Mouse (Mus musculus): ENCODE measurements around the gene Psmd12. TPM values are rescaled to one million over a fixed set of nuclear protein-coding genes. Genes with fewer than 3 reads are reported as not detected.
A peak's percentile ranks its signal among the peaks of the same experiment; 100 is the strongest.

Gene Psmd12
- polyA plus RNA-seq, 1 experiment from 2014 or later, result 154 TPM

DNA sequence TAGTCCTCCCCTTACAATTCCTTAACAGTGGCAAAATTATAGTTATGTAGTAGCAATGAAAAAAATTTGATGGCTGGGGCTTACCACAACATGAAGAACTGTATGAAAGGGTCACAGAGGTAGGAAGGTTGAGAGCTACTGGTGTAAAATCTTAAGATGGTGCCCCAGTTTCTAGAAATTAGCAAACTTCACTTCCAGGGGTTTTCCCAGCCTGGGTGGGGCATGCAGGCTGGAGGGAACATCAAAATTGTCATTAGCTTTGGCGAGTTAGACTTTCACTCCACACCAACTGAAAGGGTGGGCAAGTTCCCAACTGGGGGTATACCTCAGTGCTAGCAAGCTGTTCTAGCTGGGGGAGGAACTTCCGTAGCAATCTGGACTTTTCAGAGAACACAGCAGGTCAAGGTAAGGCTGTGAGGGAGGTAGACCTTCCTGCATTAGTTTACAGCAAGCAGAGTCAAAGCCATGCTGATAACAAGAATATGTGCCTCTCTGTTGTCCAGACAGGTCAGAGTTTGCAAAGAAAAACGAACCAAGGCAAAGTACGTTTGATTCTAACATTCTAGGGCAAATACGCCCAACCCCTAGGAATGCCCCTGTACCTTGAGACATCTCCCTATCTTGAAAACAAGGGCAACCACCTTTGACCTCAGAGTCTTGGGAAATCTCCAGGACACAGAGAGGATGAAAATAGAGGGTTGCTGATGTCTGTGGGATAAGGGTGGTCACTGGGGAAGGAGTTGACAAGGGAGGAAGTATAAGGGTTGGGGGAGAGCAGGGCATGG, 39.6 kb downstream of the Psmd12 start:
- ATAC-seq, result peak; percentile 79
- 58% methylated on average over 5 of the region's 5 CpGs for WGBS

DNA sequence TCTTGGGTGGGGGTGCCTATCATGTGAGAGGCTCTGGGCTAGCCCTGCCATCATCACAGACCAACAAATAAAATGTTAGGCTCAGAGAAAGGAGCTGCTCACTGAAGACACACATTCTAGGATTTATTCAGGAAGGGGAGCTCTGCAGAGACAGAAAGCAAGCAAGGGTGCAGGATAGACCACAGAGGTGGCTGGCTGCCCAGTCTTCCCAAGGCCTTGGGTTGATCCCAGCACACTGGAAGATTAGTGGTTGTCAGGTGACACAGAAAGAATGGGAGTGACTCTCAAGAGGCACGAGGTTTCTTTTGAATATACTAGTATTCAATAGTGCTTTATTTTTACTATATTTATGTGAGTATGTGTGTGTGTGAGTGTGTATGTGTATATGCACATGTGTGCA, 41.9 kb downstream of the Psmd12 start:
- Histone ChIP-seq H3K4me2 (ENCODE audit: low read depth, low read length) (no peak overlapping the region), H3K9ac (ENCODE audit: low read depth, low read length) (no peak overlapping the region), H3K4me1 (ENCODE audit: control insufficient read depth, insufficient read depth, low read length) (0 out of 2 replicates have a peak, but pooled peaks cover 3% of the 10 kb centered on the region), H3K4me3 (ENCODE audit: low read length) (no peak overlapping the region), H3K9me3 (ENCODE audit: control insufficient read depth, low read length) (no peaks in the 10 kb centered on the region), H3K27me3 (replicated peaks; ENCODE audit: control insufficient read depth, insufficient read depth, low read length) (no peaks in the 10 kb centered on the region), H3K27ac (ENCODE audit: low read length) (no peak overlapping the region), H3K36me3 (ENCODE audit: control insufficient read depth, insufficient read depth, low read length) (no peaks in the 10 kb centered on the region)
- no peak for ATAC-seq
- 63% methylated on average over 1 of the region's 1 CpGs for WGBS

More for the DNA sequence above, 39.6 kb downstream of the Psmd12 start:
- Histone ChIP-seq H3K4me3 (ENCODE audit: low read length) (no peak overlapping the region), H3K9ac (ENCODE audit: low read depth, low read length) (no peak overlapping the region), H3K4me1 (ENCODE audit: control insufficient read depth, insufficient read depth, low read length) (0 out of 2 replicates have a peak, but pooled peaks cover 3% of the 10 kb centered on the region), H3K9me3 (ENCODE audit: control insufficient read depth, low read length) (no peaks in the 10 kb centered on the region), H3K36me3 (ENCODE audit: control insufficient read depth, insufficient read depth, low read length) (no peaks in the 10 kb centered on the region), H3K27me3 (replicated peaks; ENCODE audit: control insufficient read depth, insufficient read depth, low read length) (no peaks in the 10 kb centered on the region), H3K27ac (ENCODE audit: low read length) (peak overlapping the region; percentile 27; the same call in 1 of the 2 replicates), H3K4me2 (ENCODE audit: low read depth, low read length) (no peak overlapping the region)

- H3K4me2 ChIP-seq (ENCODE audit: low read depth, low read length), result no peak overlapping the region
- H3K27ac ChIP-seq (ENCODE audit: low read length), result no peak overlapping the region
- no peaks in the 10 kb centered on the region for H3K27me3 ChIP-seq (replicated peaks; ENCODE audit: control insufficient read depth, insufficient read depth, low read length)
- no peak overlapping the region for H3K4me3 ChIP-seq (ENCODE audit: low read length)
- WGBS, result 81% methylated on average over 1 of the region's 1 CpGs
- H3K9me3 ChIP-seq (ENCODE audit: control insufficient read depth, low read length), result no peaks in the 10 kb centered on the region
- no peaks in the 10 kb centered on the region for H3K4me1 ChIP-seq (ENCODE audit: control insufficient read depth, insufficient read depth, low read length)
- no peak overlapping the region for H3K9ac ChIP-seq (ENCODE audit: low read depth, low read length)
- no peaks in the 10 kb centered on the region for H3K36me3 ChIP-seq (ENCODE audit: control insufficient read depth, insufficient read depth, low read length)
- ATAC-seq, result no peak
Observed at GRCm38 (mm10) chr11:107524966-107525365, 45.7 kb downstream of the Psmd12 start.

- H3K36me3 ChIP-seq (ENCODE audit: control insufficient read depth, insufficient read depth, low read length), result no peaks in the 10 kb centered on the region
- ATAC-seq, result no peak
- no peaks in the 10 kb centered on the region for H3K4me1 ChIP-seq (ENCODE audit: control insufficient read depth, insufficient read depth, low read length)
- no peak overlapping the region for H3K4me3 ChIP-seq (ENCODE audit: low read length)
- no peak overlapping the region for H3K9ac ChIP-seq (ENCODE audit: low read depth, low read length)
- no peak overlapping the region for H3K27ac ChIP-seq (ENCODE audit: low read length)
- no peaks in the 10 kb centered on the region for H3K27me3 ChIP-seq (replicated peaks; ENCODE audit: control insufficient read depth, insufficient read depth, low read length)
- WGBS, result 54% methylated on average over 3 of the region's 3 CpGs
- H3K4me2 ChIP-seq (ENCODE audit: low read depth, low read length), result no peak overlapping the region
- H3K9me3 ChIP-seq (ENCODE audit: control insufficient read depth, low read length), result no peaks in the 10 kb centered on the region
Observed at GRCm38 (mm10) chr11:107527632-107528031, 48.3 kb downstream of the Psmd12 start.

DNA sequence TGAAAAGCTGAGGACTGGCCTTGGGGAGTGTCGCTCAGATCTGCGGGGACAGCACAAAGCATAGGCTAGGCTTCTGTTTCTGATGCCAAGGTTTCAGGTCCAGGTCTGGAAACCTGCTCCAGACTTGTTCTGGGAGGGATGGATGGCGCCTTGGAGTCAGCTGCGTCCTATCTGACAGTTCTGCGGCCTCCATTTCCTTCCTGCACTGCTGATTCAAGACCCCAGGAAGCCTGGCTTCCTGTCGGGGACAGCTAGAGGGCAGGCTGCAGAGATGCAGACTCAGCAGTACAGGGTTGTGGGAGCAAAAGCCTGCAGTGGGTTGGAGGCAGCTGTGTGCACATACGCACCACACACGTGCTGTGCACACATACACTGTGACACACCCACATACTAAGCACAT, 50.0 kb downstream of the Psmd12 start:
- Histone ChIP-seq H3K4me3 (ENCODE audit: low read length) (no peak overlapping the region), H3K9me3 (ENCODE audit: control insufficient read depth, low read length) (no peaks in the 10 kb centered on the region), H3K9ac (ENCODE audit: low read depth, low read length) (no peak overlapping the region), H3K27ac (ENCODE audit: low read length) (no peak overlapping the region), H3K4me1 (ENCODE audit: control insufficient read depth, insufficient read depth, low read length) (no peaks in the 10 kb centered on the region), H3K4me2 (ENCODE audit: low read depth, low read length) (no peak overlapping the region), H3K27me3 (replicated peaks; ENCODE audit: control insufficient read depth, insufficient read depth, low read length) (no peaks in the 10 kb centered on the region), H3K36me3 (ENCODE audit: control insufficient read depth, insufficient read depth, low read length) (no peaks in the 10 kb centered on the region)
- WGBS, result 47% methylated on average over 8 of the region's 8 CpGs
- ATAC-seq, result peak; percentile 68

DNA sequence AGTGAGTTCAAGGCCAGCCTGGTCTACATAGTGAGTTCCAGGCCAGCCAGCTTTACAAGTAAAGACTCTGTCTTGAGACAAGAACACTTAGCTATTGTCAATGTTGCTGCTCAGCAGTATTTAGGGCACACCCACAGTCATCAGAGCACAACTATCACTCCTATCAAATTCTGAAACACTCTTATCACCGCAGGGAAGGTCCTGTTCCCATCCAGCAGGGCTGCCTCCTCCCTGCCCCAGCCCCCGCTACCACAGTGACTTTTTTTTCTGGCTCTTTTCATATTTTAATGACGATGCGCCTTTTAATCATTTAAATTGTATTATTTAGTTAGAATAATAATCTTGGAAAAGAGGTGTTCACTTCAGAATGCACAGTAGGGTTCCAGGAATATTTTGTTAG, 52.2 kb downstream of the Psmd12 start:
- no peaks in the 10 kb centered on the region for H3K36me3 ChIP-seq (ENCODE audit: control insufficient read depth, insufficient read depth, low read length)
- H3K4me3 ChIP-seq (ENCODE audit: low read length), result no peak overlapping the region
- no peak overlapping the region for H3K9ac ChIP-seq (ENCODE audit: low read depth, low read length)
- ATAC-seq, result no peak
- no peaks in the 10 kb centered on the region for H3K27me3 ChIP-seq (replicated peaks; ENCODE audit: control insufficient read depth, insufficient read depth, low read length)
- no peaks in the 10 kb centered on the region for H3K9me3 ChIP-seq (ENCODE audit: control insufficient read depth, low read length)
- 68% methylated on average over 4 of the region's 4 CpGs for WGBS
- no peak overlapping the region for H3K27ac ChIP-seq (ENCODE audit: low read length)
- no peaks in the 10 kb centered on the region for H3K4me1 ChIP-seq (ENCODE audit: control insufficient read depth, insufficient read depth, low read length)
- no peak overlapping the region for H3K4me2 ChIP-seq (ENCODE audit: low read depth, low read length)

GRCm38 (mm10) chr11:107532271-107532670, 53.0 kb downstream of the Psmd12 start:
- no peaks in the 10 kb centered on the region for H3K27me3 ChIP-seq (replicated peaks; ENCODE audit: control insufficient read depth, insufficient read depth, low read length)
- H3K36me3 ChIP-seq (ENCODE audit: control insufficient read depth, insufficient read depth, low read length), result no peaks in the 10 kb centered on the region
- H3K9me3 ChIP-seq (ENCODE audit: control insufficient read depth, low read length), result no peaks in the 10 kb centered on the region
- no peak for ATAC-seq
- H3K4me1 ChIP-seq (ENCODE audit: control insufficient read depth, insufficient read depth, low read length), result no peaks in the 10 kb centered on the region
- no peak overlapping the region for H3K9ac ChIP-seq (ENCODE audit: low read depth, low read length)
- no peak overlapping the region for H3K4me2 ChIP-seq (ENCODE audit: low read depth, low read length)
- no peak overlapping the region for H3K4me3 ChIP-seq (ENCODE audit: low read length)
- 56% methylated on average over 2 of the region's 5 CpGs for WGBS
- H3K27ac ChIP-seq (ENCODE audit: low read length), result no peak overlapping the region

DNA sequence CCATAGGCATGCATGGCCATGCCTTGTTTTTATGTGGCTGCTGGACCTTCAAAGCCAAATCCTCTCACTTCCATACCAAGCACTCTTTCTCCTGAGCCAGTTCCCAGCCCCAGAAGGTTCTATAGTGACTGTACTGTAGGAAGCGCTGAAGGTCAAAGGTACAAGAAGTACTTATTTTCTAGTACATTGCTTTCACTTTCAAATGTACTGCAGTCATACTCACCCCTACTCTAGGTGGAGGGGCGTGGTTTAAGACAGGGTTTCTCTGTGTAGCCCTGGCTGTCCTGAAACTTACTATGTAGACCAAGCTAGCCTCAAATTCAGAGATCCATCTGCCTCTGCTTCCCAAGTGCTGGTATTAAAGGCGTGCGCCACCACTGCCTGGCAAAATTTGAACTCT, 59.7 kb downstream of the Psmd12 start:
- no peaks in the 10 kb centered on the region for H3K4me1 ChIP-seq (ENCODE audit: control insufficient read depth, insufficient read depth, low read length)
- no peak overlapping the region for H3K4me2 ChIP-seq (ENCODE audit: low read depth, low read length)
- 96% methylated on average over 4 of the region's 4 CpGs for WGBS
- peak; percentile 70 for ATAC-seq
- no peak overlapping the region for H3K9ac ChIP-seq (ENCODE audit: low read depth, low read length)
- H3K36me3 ChIP-seq (ENCODE audit: control insufficient read depth, insufficient read depth, low read length), result no peaks in the 10 kb centered on the region
- no peaks in the 10 kb centered on the region for H3K27me3 ChIP-seq (replicated peaks; ENCODE audit: control insufficient read depth, insufficient read depth, low read length)
- H3K27ac ChIP-seq (ENCODE audit: low read length), result no peak overlapping the region
- H3K4me3 ChIP-seq (ENCODE audit: low read length), result no peak overlapping the region
- no peaks in the 10 kb centered on the region for H3K9me3 ChIP-seq (ENCODE audit: control insufficient read depth, low read length)

DNA sequence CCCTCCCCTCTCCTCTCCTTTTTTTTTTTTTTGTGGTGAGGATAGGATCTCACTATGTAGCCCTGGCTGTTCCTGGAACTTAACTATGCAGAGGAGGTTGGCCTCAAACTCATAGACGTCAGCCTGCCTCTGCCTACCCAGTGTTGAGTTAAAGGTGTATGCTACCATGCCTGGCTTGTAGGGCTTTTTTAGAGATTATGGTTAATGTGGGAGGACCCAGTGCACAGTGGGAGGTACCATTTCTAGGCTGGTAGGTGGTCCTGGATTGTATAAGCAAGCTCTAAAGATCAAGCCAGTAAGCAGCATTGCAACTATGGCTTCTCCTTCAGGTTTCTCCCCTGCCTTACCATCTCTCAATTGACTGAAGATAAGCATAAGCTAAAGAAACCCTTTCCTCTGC, 61.1 kb downstream of the Psmd12 start:
- WGBS, result 70% methylated on average over 1 of the region's 1 CpGs
- H3K4me3 ChIP-seq (ENCODE audit: low read length), result no peak overlapping the region
- no peak overlapping the region for H3K9ac ChIP-seq (ENCODE audit: low read depth, low read length)
- no peaks in the 10 kb centered on the region for H3K27me3 ChIP-seq (replicated peaks; ENCODE audit: control insufficient read depth, insufficient read depth, low read length)
- ATAC-seq, result no peak
- no peak overlapping the region for H3K4me2 ChIP-seq (ENCODE audit: low read depth, low read length)
- H3K4me1 ChIP-seq (ENCODE audit: control insufficient read depth, insufficient read depth, low read length), result no peaks in the 10 kb centered on the region
- no peak overlapping the region for H3K27ac ChIP-seq (ENCODE audit: low read length)
- no peaks in the 10 kb centered on the region for H3K9me3 ChIP-seq (ENCODE audit: control insufficient read depth, low read length)
- H3K36me3 ChIP-seq (ENCODE audit: control insufficient read depth, insufficient read depth, low read length), result no peaks in the 10 kb centered on the region

Data from intestine, embryonic 16.5 days (tissue).